Mouse (Mus musculus): ENCODE results near the gene Spink4.

- no peak for TF ChIP-seq TCF12 (IDR thresholded peaks at IDR 0.05; ENCODE audit: low read depth, low read length)
- no peak for TF ChIP-seq CTCF (IDR thresholded peaks at IDR 0.05 in 2 of 3, conservative IDR thresholded peaks at IDR 0.05 in 1 of 3; ENCODE audit: control insufficient read depth in 1 of 3, insufficient read depth in 1 of 3, low read depth in 2 of 3, low read length in 3 of 3, poor library complexity in 1 of 3, severe bottlenecking in 1 of 3)
- TF ChIP-seq MXI1 (IDR thresholded peaks at IDR 0.05; ENCODE audit: low read depth, low read length): no peak
- TF ChIP-seq POLR2A (IDR thresholded peaks at IDR 0.05; ENCODE audit: control insufficient read depth in 1 of 2, insufficient read depth in 1 of 2, low read depth in 1 of 2, low read length in 2 of 2, poor library complexity in 1 of 2): no peak
- TF ChIP-seq TBP (IDR thresholded peaks at IDR 0.05; ENCODE audit: low read depth, low read length): no peak
- no peak for TF ChIP-seq KAT2A (conservative IDR thresholded peaks at IDR 0.05; ENCODE audit: low read depth, low read length)
- no peak for TF ChIP-seq ZNF384 (IDR thresholded peaks at IDR 0.05; ENCODE audit: low read depth, low read length)
- TF ChIP-seq MAFK (IDR thresholded peaks at IDR 0.05; ENCODE audit: borderline replicate concordance, low read depth, low read length): no peak
- no peak for TF ChIP-seq CHD2 (IDR thresholded peaks at IDR 0.05; ENCODE audit: low read length)
- no peak for TF ChIP-seq EP300 (IDR thresholded peaks at IDR 0.05; ENCODE audit: low read depth in 1 of 2, low read length in 2 of 2)
- TF ChIP-seq USF2 (IDR thresholded peaks at IDR 0.05; ENCODE audit: borderline replicate concordance in 1 of 2, insufficient read depth in 1 of 2, low read depth in 1 of 2, low read length in 2 of 2): no peak
- no peak for TF ChIP-seq ZC3H11A (IDR thresholded peaks at IDR 0.05; ENCODE audit: low read depth, low read length)
These were observed 44.9 kb upstream of the Spink4 start for GRCm38 (mm10) chr4:40874794-40875552.
